14 mouse cellular contexts compared by ENCODE assay signal in genomic region chr10:93326741-93327100, GRCm38 (mm10). TPM values are rescaled to one million over a fixed set of nuclear protein-coding genes. Genes with fewer than 3 reads are reported as not detected.
A peak's percentile ranks its signal among the peaks of the same experiment; 100 is the strongest.
DNase-seq lines count a peak whose midpoint lies in the region; ATAC-seq and TF ChIP-seq lines count a peak whose summit lies in the region.
"Had no signal": no experiment of that assay in that cellular context is flagged by ENCODE, and none has a peak within 500 bp of the region (broad histone marks: within the 10 kb centered on the region; RNA-seq: fewer than 3 reads in every experiment).

No protein-coding gene starts in this region.

- H3K4me2 ChIP-seq in heart, embryonic 13.5 days = no peak overlapping the region
- H3K4me2 ChIP-seq in lung, embryonic 14.5 days = no peak overlapping the region

- H3K27ac ChIP-seq in heart, embryonic 13.5 days (replicated peaks) = peak overlapping the region; percentile 76
- H3K27ac ChIP-seq in lung, embryonic 14.5 days (ENCODE audit: low read depth) = peak overlapping the region; percentile 71

- H3K36me3 ChIP-seq in heart, embryonic 13.5 days = no peaks in the 10 kb centered on the region
- H3K36me3 ChIP-seq in lung, embryonic 14.5 days (ENCODE audit: insufficient read depth) = no peaks in the 10 kb centered on the region

- DNase-seq in heart, adult 9 months (ENCODE audit: low spot score in 2 of 2) = no peak
- no peak for DNase-seq in lung, embryonic 14.5 days
- DNase-seq in lung, adult 18-20 months = no peak
- DNase-seq in thymus, postnatal 0 days (ENCODE audit: low spot score) = peak; percentile 28
- no peak for DNase-seq in T-cell, adult 2 months (ENCODE audit: low spot score)
- no peak for DNase-seq in right cerebral cortex, adult 2 months (ENCODE audit: low spot score in 2 of 2)
- DNase-seq: cerebellum, adult 9-11 months; layer of hippocampus, adult 9-11 months; lung, postnatal 36 days; right cerebral cortex, postnatal 14 days had no signal

- peaks cover 22% of the 10 kb centered on the region for H3K4me1 ChIP-seq in heart, embryonic 13.5 days
- H3K4me1 ChIP-seq in lung, embryonic 14.5 days (ENCODE audit: insufficient read depth) = no peaks in the 10 kb centered on the region

- H3K9ac ChIP-seq in heart, embryonic 13.5 days = no peak overlapping the region
- H3K9ac ChIP-seq in lung, embryonic 14.5 days = no peak overlapping the region

- TF ChIP-seq CTCF in lung, embryonic 14.5 days (IDR thresholded peaks at IDR 0.05; ENCODE audit: low read depth) = no peak

- no peak overlapping the region for H3K4me3 ChIP-seq in heart, embryonic 13.5 days
- H3K4me3 ChIP-seq in lung, embryonic 14.5 days (ENCODE audit: low read depth, low read length) = no peak overlapping the region

- H3K9me3 ChIP-seq in heart, embryonic 13.5 days = no peaks in the 10 kb centered on the region
- no peaks in the 10 kb centered on the region for H3K9me3 ChIP-seq in lung, embryonic 14.5 days (ENCODE audit: low read depth, low read length)

- no peak for ATAC-seq in heart, embryonic 13.5 days (ENCODE audit: extremely low read depth, insufficient number of reproducible peaks, low FRiP score, low TSS enrichment)
- ATAC-seq in lung, embryonic 14.5 days (ENCODE audit: insufficient read depth) = no peak
- ATAC-seq in common myeloid progenitor, adult 5-6 weeks (replicated peaks; ENCODE audit: low read depth, poor library complexity, severe bottlenecking) = peak; percentile 10; the same call in 1 of the 2 replicates
- ATAC-seq: intestine, postnatal 0 days had no signal

- WGBS in heart, embryonic 13.5 days = 78% methylated on average over 8 of the region's 8 CpGs
- 73% methylated on average over 8 of the region's 8 CpGs for WGBS in lung, embryonic 14.5 days

- H3K27me3 ChIP-seq in heart, embryonic 13.5 days (replicated peaks) = no peaks in the 10 kb centered on the region
- no peaks in the 10 kb centered on the region for H3K27me3 ChIP-seq in lung, embryonic 14.5 days (ENCODE audit: insufficient read depth, low read length)
- H3K27me3 ChIP-seq: CH12.LX had no signal

RNA-seq across cellular contexts. Expression of gene Elk3, which starts 15.8 kb away (rescaled TPM):
- polyA plus RNA-seq in heart, embryonic 13.5 days (2015; fragmentation: Nextera tagmentation; extraction: Ambion mirVana) = 34.5 and 38.3 TPM in 2 replicates
- 55.3 and 57.7 TPM in 2 replicates for polyA plus RNA-seq in lung, embryonic 14.5 days (2014; fragmentation: Nextera tagmentation; extraction: Ambion mirVana)
- total RNA-seq in common myeloid progenitor, adult 5-6 weeks (2017) = 25.5 and 30.0 TPM in 2 replicates
- 18.2 and 19.1 TPM in 2 replicates for polyA plus RNA-seq in thymus, postnatal 0 days (2015; fragmentation: Nextera tagmentation; extraction: Ambion mirVana)
